Mouse (Mus musculus) liver, postnatal 0 days (tissue): Measurements from ENCODE around the gene Steap1.

ENCODE experiments used
- CTCF ChIP-seq: sonication (generic); IDR thresholded peaks from 2 replicates; pipeline ENCODE4 v1.5.1; 2016; ENCODE audit warnings: antibody characterized with exemption, low read depth
- EP300 ChIP-seq: IDR thresholded peaks from 2 replicates; pipeline ENCODE4 v1.6.1; 2016; ENCODE audit warnings: antibody characterized with exemption, low read depth, mild to moderate bottlenecking

- TF ChIP-seq CTCF (no peak), EP300 (no peak)
Observed at GRCm38 (mm10) chr5:5686973-5687372, 62.2 kb downstream of the Steap1 start.
